Mouse (Mus musculus): ENCODE measurements around the gene A830018L16Rik. TPM values are rescaled to one million over a fixed set of nuclear protein-coding genes. Genes with fewer than 3 reads are reported as not detected.
"Not testable (repeated sequence)": the region's sequence is repeated elsewhere in the genome, so short reads cannot be mapped to it uniquely, and the experiment has no call there.

The A830018L16Rik gene
- polyA plus RNA-seq, 1 experiment from 2014 or later = 7.9 TPM

GRCm38 (mm10) chr1:12000557-12000956, 586.7 kb downstream of the A830018L16Rik start:
- DNase-seq = peak; percentile 63
- H3K9ac ChIP-seq (replicated peaks; ENCODE audit: low read length) = no peak overlapping the region
- no peaks in the 10 kb centered on the region for H3K27me3 ChIP-seq (ENCODE audit: control insufficient read depth, insufficient read depth, low read length)
- H3K36me3 ChIP-seq (ENCODE audit: control insufficient read depth, insufficient read depth, low read length) = no peaks in the 10 kb centered on the region
- WGBS = 37% methylated on average over 4 of the region's 4 CpGs
- no peak overlapping the region for H3K27ac ChIP-seq (replicated peaks; ENCODE audit: low read depth, low read length)
- H3K4me3 ChIP-seq (replicated peaks; ENCODE audit: low read depth, low read length) = no peak overlapping the region
- H3K9me3 ChIP-seq (ENCODE audit: control insufficient read depth, low read length) = no peaks in the 10 kb centered on the region
- 0 out of 2 replicates have a peak, but pooled peaks have one; percentile 51 for ATAC-seq (ENCODE audit: low FRiP score, low TSS enrichment)
- H3K4me1 ChIP-seq (ENCODE audit: control insufficient read depth, insufficient read depth, low read length) = peaks cover 3% of the 10 kb centered on the region; the same call in 1 of the 2 replicates
- H3K4me2 ChIP-seq (ENCODE audit: low read length) = no peak overlapping the region

GRCm38 (mm10) chr1:12008789-12009550, 595.1 kb downstream of the A830018L16Rik start:
- H3K9ac ChIP-seq (replicated peaks; ENCODE audit: low read length) = no peak overlapping the region
- WGBS = 38% methylated on average over 2 of the region's 2 CpGs
- H3K27me3 ChIP-seq (ENCODE audit: control insufficient read depth, insufficient read depth, low read length) = no peaks in the 10 kb centered on the region
- no peak for ATAC-seq (ENCODE audit: low FRiP score, low TSS enrichment)
- H3K4me3 ChIP-seq (replicated peaks; ENCODE audit: low read depth, low read length) = no peak overlapping the region
- H3K27ac ChIP-seq (replicated peaks; ENCODE audit: low read depth, low read length) = no peak overlapping the region
- no peak for DNase-seq
- no peaks in the 10 kb centered on the region for H3K36me3 ChIP-seq (ENCODE audit: control insufficient read depth, insufficient read depth, low read length)
- H3K9me3 ChIP-seq (ENCODE audit: control insufficient read depth, low read length) = no peaks in the 10 kb centered on the region
- H3K4me2 ChIP-seq (ENCODE audit: low read length) = no peak overlapping the region
- no peaks in the 10 kb centered on the region for H3K4me1 ChIP-seq (ENCODE audit: control insufficient read depth, insufficient read depth, low read length)

GRCm38 (mm10) chr1:12009551-12009846, 595.6 kb downstream of the A830018L16Rik start:
- Histone ChIP-seq H3K4me1 (ENCODE audit: control insufficient read depth, insufficient read depth, low read length) (no peaks in the 10 kb centered on the region), H3K4me2 (ENCODE audit: low read length) (no peak overlapping the region), H3K9ac (replicated peaks; ENCODE audit: low read length) (no peak overlapping the region), H3K36me3 (ENCODE audit: control insufficient read depth, insufficient read depth, low read length) (no peaks in the 10 kb centered on the region), H3K9me3 (ENCODE audit: control insufficient read depth, low read length) (no peaks in the 10 kb centered on the region), H3K27me3 (ENCODE audit: control insufficient read depth, insufficient read depth, low read length) (no peaks in the 10 kb centered on the region), H3K4me3 (replicated peaks; ENCODE audit: low read depth, low read length) (no peak overlapping the region), H3K27ac (replicated peaks; ENCODE audit: low read depth, low read length) (no peak overlapping the region)
- no peak for DNase-seq
- no peak for ATAC-seq (ENCODE audit: low FRiP score, low TSS enrichment)

GRCm38 (mm10) chr1:12010607-12011006, 596.7 kb downstream of the A830018L16Rik start:
- Histone ChIP-seq H3K4me1 (ENCODE audit: control insufficient read depth, insufficient read depth, low read length) (no peaks in the 10 kb centered on the region), H3K4me3 (replicated peaks; ENCODE audit: low read depth, low read length) (no peak overlapping the region), H3K27ac (replicated peaks; ENCODE audit: low read depth, low read length) (no peak overlapping the region), H3K9me3 (ENCODE audit: control insufficient read depth, low read length) (no peaks in the 10 kb centered on the region), H3K4me2 (ENCODE audit: low read length) (no peak overlapping the region), H3K36me3 (ENCODE audit: control insufficient read depth, insufficient read depth, low read length) (no peaks in the 10 kb centered on the region), H3K27me3 (ENCODE audit: control insufficient read depth, insufficient read depth, low read length) (no peaks in the 10 kb centered on the region), H3K9ac (replicated peaks; ENCODE audit: low read length) (no peak overlapping the region)
- ATAC-seq (ENCODE audit: low FRiP score, low TSS enrichment) (no peak), DNase-seq (no peak)
- 79% methylated on average over 1 of the region's 1 CpGs for WGBS

- WGBS = 87% methylated on average over 5 of the region's 5 CpGs
- H3K27me3 ChIP-seq (ENCODE audit: control insufficient read depth, insufficient read depth, low read length); ATAC-seq (ENCODE audit: low FRiP score, low TSS enrichment): not testable (repeated sequence)
These were observed 606.7 kb downstream of the A830018L16Rik start for GRCm38 (mm10) chr1:12020646-12021045.

More at GRCm38 (mm10) chr1:12020646-12021045, 606.7 kb downstream of the A830018L16Rik start:
- not testable (repeated sequence) for DNase-seq; H3K36me3 ChIP-seq (ENCODE audit: control insufficient read depth, insufficient read depth, low read length); H3K27ac ChIP-seq (replicated peaks; ENCODE audit: low read depth, low read length); H3K4me3 ChIP-seq (replicated peaks; ENCODE audit: low read depth, low read length); H3K9me3 ChIP-seq (ENCODE audit: control insufficient read depth, low read length); H3K4me1 ChIP-seq (ENCODE audit: control insufficient read depth, insufficient read depth, low read length); H3K4me2 ChIP-seq (ENCODE audit: low read length); H3K9ac ChIP-seq (replicated peaks; ENCODE audit: low read length)
